Mouse (Mus musculus): ENCODE data around the gene Mettl11b.

GRCm38 (mm10) chr1:163670702-163671101 lies 54.3 kb downstream of the Mettl11b start:
- TF ChIP-seq EP300 (IDR thresholded peaks at IDR 0.05): no peak
- no peak for TF ChIP-seq CTCF (IDR thresholded peaks at IDR 0.05)

Data from lung, postnatal 0 days (tissue).